Mouse (Mus musculus) small intestine, adult 2 months (tissue): Measurements from ENCODE around the gene Tbl2.

ENCODE experiments used
- CTCF ChIP-seq: fragments of 200-500 bp; IDR thresholded peaks from 2 replicates; pipeline ENCODE4 v1.5.1; 2012; ENCODE audit warnings: low read depth, mild to moderate bottlenecking, control low read depth, inconsistent platforms, low read length, moderate library complexity, mixed read lengths; ENCODE audit not compliant: insufficient replicate concordance, insufficient read length; ENCODE audit errors: extremely low read depth
- POLR2A ChIP-seq: fragments of 200-500 bp; IDR thresholded peaks from 2 replicates; pipeline ENCODE4 v1.6.1; 2012; ENCODE audit warnings: low read depth, mild to moderate bottlenecking, control low read depth, inconsistent platforms, low read length, moderate library complexity

DNA sequence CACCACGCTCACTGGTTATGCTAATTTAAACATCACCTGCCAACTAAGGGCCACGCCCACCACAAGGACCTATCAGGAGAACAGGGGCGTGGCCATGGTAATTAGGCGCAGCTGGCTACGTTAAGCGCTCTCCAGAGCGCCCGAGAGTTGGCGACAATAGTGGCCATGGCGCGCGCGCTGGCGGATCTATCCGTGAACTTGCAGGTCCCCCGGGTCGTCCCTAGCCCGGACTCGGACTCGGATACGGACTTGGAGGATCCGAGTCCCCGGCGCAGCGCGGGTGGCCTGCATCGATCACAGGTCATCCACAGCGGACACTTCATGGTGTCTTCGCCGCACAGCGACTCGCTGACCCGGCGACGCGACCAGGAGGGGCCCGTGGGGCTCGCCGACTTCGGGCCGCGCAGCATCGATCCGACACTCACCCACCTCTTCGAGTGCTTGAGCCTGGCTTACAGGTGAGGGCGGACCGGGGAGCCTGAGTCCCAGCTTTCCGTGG is 42.6 kb upstream of the Tbl2 start:
- TF ChIP-seq CTCF (no peak), POLR2A (peak; percentile 98)
